Mouse (Mus musculus): ENCODE data around the gene Med16.

DNA sequence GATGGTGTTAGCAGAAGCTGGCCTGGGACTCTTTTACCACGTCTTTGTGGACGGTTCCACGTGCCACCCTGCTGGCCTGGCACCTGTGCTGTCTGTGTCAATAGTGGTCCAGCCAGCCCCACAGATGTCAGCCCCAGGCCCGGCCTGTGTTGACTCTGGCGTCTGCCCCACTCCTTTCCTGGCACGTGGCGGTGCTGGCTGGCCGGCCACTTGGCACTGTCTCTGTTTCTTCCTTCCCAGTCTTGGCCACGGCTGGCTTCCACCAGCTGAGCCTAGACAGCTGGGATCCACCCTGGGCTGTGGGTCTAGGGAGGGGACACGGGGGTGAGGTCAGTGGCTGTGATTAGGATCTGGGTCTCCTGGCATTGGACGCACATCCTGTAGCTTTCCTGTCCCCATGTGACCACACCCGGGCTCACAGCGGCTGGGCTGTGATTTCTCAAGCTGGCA is 25.6 kb upstream of the Med16 start:
- TF ChIP-seq POLR2A (IDR thresholded peaks at IDR 0.05; ENCODE audit: control insufficient read depth, low read depth, low read length), result no peak
- TF ChIP-seq CTCF (IDR thresholded peaks at IDR 0.05; ENCODE audit: control insufficient read depth, insufficient read depth, insufficient replicate concordance, low read depth, low read length), result no peak

All from testis, adult 2 months (tissue).